Mouse (Mus musculus) intestine, postnatal 0 days (tissue): ENCODE data around the gene Skor1. TPM values are rescaled to one million over a fixed set of nuclear protein-coding genes. Genes with fewer than 3 reads are reported as not detected.
A peak's percentile ranks its signal among the peaks of the same experiment; 100 is the strongest.

Source experiments
- ATAC-seq: fragments of 200-750 bp; cut with Nextera tagmentation; 2 replicates; pipeline ENCODE4 v1.8.0; 2017; ENCODE audit warnings: mild to moderate bottlenecking, moderate TSS enrichment, moderate library complexity
- H3K27ac ChIP-seq: fragments of 300-500 bp; sonication (generic); 2 replicates; pipeline ENCODE4 v1.5.1; 2014; ENCODE audit warnings: mild to moderate bottlenecking, low read depth, low read length, moderate library complexity
- H3K27me3 ChIP-seq: fragments of 300-500 bp; sonication (generic); replicated peaks from 2 replicates; pipeline ENCODE4 v1.6.1; 2014; ENCODE audit warnings: low read length, mixed read lengths; ENCODE audit not compliant: control insufficient read depth, insufficient read depth
- H3K36me3 ChIP-seq: fragments of 300-500 bp; sonication (generic); 2 replicates; pipeline ENCODE4 v1.6.1; 2014; ENCODE audit warnings: mild to moderate bottlenecking, moderate library complexity; ENCODE audit not compliant: control insufficient read depth, insufficient read depth
- H3K4me1 ChIP-seq: fragments of 300-500 bp; sonication (generic); replicated peaks from 2 replicates; pipeline ENCODE4 v1.6.1; 2014; ENCODE audit warnings: antibody characterized with exemption, low read length, mixed read lengths; ENCODE audit not compliant: control insufficient read depth, insufficient read depth
- H3K4me2 ChIP-seq: fragments of 300-500 bp; sonication (generic); replicated peaks from 2 replicates; pipeline ENCODE4 v1.6.1; 2014; ENCODE audit warnings: low read depth, mild to moderate bottlenecking, moderate library complexity
- H3K4me3 ChIP-seq: fragments of 300-500 bp; sonication (generic); 2 replicates; pipeline ENCODE4 v1.5.1; 2014; ENCODE audit warnings: low read depth, low read length
- H3K9ac ChIP-seq: fragments of 300-500 bp; sonication (generic); 2 replicates; pipeline ENCODE4 v1.6.1; 2014; ENCODE audit warnings: mild to moderate bottlenecking, low read depth, low read length
- H3K9me3 ChIP-seq: fragments of 300-500 bp; sonication (generic); 2 replicates; pipeline ENCODE4 v1.6.1; 2016; ENCODE audit warnings: mixed run types; ENCODE audit not compliant: control insufficient read depth
- CTCF ChIP-seq: sonication (generic); IDR thresholded peaks from 2 replicates; pipeline ENCODE4 v1.5.1; 2016; ENCODE audit warnings: low read depth, mild to moderate bottlenecking, control low read depth, antibody characterized with exemption, moderate library complexity
- WGBS: fragments of 180-500 bp; shearing (Covaris S2); extraction: QIAGEN DNeasy Blood & Tissue Kit; methylation state at CpG from one replicate; pipeline ENCODE4 v1.1.7; 2014; 5-methylcytosine and 5-hydroxymethylcytosine counted together
- polyA plus RNA-seq: library from polyadenylated mRNA; unstranded; fragments of >200 nt; fragmentation: Nextera tagmentation; extraction: Ambion mirVana; gene quantifications from 2 replicates; pipeline ENCODE4 v1.2.1, GENCODE M21; 2015

Gene Skor1
- polyA plus RNA-seq, 1 experiment from 2014 or later = not detected

DNA sequence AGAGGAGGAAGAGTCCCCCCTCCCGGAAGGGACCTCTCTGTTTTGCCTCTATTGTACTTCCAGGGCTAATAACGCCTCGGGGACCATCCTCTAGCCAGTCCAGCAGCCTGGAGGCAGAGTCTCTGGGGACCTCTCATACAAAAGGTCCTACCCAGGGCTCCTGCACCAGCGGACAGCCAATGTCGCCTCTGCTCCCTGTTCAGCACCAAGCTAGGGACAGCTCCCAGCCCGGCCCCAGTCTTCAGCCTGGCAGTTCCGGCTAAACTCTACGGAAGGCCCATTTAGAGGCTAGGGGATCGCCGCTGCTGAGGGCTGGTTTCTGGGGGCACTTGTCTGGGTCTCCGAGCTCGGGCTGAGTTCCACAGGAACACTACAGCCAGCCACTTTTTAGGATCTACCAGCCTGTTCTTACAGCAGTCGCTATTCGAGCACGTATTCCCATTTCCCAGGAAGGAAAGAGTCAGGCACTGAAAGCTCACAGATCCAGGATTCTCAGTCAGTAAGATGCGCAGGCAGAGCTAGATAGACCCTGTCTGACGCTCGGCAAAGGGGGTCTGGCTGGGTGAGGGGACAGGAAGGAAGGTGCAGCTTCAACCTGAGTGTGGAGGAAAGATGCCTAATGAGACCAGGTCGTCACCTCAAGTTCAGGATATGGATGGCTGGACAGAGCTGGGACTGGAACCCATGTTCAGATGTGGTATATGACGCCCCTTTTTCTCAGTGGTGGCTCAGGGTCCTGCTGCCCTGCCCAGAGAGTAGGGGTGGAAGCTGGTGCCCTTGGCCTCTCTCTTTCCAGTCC lies 2.5 kb upstream of the Skor1 start:
- 0 out of 2 replicates have a peak, but pooled peaks cover 4% of the 10 kb centered on the region for H3K9me3 ChIP-seq
- no peak for TF ChIP-seq CTCF
- 3% methylated on average over 20 of the region's 20 CpGs for whole genome bisulfite sequencing
- no peak overlapping the region for H3K4me3 ChIP-seq
- ATAC-seq = no peak
- peaks cover 79% of the 10 kb centered on the region for H3K27me3 ChIP-seq
- no peaks in the 10 kb centered on the region for H3K36me3 ChIP-seq
- no peak overlapping the region for H3K9ac ChIP-seq
- no peaks in the 10 kb centered on the region for H3K4me1 ChIP-seq
- H3K27ac ChIP-seq = no peak overlapping the region
- H3K4me2 ChIP-seq = peak overlapping the region; percentile 35; the same call in 1 of the 2 replicates

DNA sequence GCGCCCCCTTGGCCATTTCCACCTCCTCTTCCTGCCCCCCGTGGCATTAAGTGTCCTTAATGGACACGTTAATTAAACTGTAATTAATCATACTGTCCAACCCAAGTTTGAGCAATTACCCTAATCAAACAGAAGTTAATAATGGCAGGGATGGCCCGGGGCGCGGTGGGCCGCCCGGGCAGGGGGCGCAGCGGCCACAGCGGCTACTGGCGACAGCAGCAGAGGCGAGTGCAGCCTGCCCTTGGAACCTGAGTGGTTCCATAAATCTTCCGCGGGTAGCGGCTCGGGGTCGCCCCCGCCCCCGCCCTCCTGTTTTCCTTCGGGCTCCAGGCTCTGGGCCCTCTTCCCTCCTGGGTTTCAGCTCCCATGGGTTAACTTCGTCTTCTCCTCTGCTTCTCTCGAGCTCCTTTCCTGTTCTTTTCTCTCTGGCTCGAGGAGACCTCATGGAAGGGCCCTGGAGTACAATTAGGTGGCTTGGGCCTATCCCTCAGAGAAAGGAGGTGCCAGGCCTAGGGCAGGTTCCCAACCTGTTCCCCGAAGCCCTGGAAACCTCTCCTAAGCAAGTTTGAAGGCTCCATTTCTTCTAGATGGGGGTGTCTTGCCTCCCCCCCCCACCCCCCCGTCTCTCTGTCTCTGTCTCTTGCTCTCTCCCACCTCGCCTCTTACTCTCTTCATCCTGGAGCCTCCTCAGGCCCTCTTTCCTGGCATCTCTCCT lies 1.5 kb upstream of the Skor1 start:
- Histone ChIP-seq H3K4me3 (no peak overlapping the region), H3K4me1 (no peaks in the 10 kb centered on the region), H3K36me3 (no peaks in the 10 kb centered on the region), H3K9ac (no peak overlapping the region), H3K4me2 (no peak overlapping the region), H3K27ac (no peak overlapping the region), H3K9me3 (0 out of 2 replicates have a peak, but pooled peaks cover 4% of the 10 kb centered on the region), H3K27me3 (peaks cover 89% of the 10 kb centered on the region)
- no peak for TF ChIP-seq CTCF
- no peak for ATAC-seq
- 2% methylated on average over 27 of the region's 27 CpGs for WGBS

- Histone ChIP-seq H3K9me3 (0 out of 2 replicates have a peak, but pooled peaks cover 4% of the 10 kb centered on the region), H3K4me1 (no peaks in the 10 kb centered on the region), H3K27ac (no peak overlapping the region), H3K4me3 (peak overlapping the region; percentile 37), H3K4me2 (peak overlapping the region; percentile 71), H3K27me3 (peaks cover 98% of the 10 kb centered on the region), H3K9ac (no peak overlapping the region), H3K36me3 (no peaks in the 10 kb centered on the region)
- no peak for TF ChIP-seq CTCF
- no peak for ATAC-seq
- 1% methylated on average over 20 of the region's 20 CpGs for WGBS
Observed at GRCm38 (mm10) chr9:63149372-63149766, 608 bp upstream of the Skor1 start.

DNA sequence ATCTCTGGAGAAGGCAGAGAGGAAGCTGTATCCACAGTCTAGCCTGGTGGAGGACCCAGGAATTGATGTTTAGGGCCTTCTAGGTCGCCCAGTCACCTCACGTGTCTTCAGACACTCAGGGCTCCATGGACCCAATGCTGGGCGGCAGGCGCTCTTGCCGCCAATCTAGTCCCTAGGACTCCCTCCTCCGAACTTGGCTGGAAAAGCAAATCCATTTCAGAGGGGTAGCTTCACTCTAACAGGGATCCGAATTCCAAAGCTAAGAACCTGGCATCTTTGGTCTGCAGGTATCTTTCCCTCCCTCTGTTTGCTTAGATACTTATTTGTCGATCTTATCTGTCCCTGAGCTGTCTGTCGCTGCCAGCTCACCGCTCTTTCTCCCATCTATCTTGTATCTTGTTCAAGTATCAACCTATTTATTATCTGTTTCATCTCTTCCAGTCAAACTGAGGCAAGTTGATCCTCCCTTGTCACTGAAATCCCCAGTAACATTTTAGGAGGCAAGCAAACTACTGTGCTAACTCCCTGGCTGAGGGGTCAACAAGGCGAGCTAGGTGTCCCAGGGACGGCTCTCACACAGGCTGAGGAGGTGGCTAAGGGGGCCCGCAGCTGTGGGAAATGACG lies 863 bp downstream of the Skor1 start:
- Histone ChIP-seq H3K4me2 (no peak overlapping the region), H3K36me3 (no peaks in the 10 kb centered on the region), H3K27me3 (peaks cover 100% of the 10 kb centered on the region), H3K4me3 (no peak overlapping the region), H3K4me1 (no peaks in the 10 kb centered on the region), H3K9ac (no peak overlapping the region), H3K27ac (no peak overlapping the region), H3K9me3 (no peaks in the 10 kb centered on the region)
- WGBS = 2% methylated on average over 14 of the region's 14 CpGs
- TF ChIP-seq CTCF = no peak
- no peak for ATAC-seq

GRCm38 (mm10) chr9:63147296-63147695 lies 1.5 kb downstream of the Skor1 start:
- H3K36me3 ChIP-seq = no peaks in the 10 kb centered on the region
- WGBS = 1% methylated on average over 9 of the region's 9 CpGs
- H3K4me2 ChIP-seq = no peak overlapping the region
- ATAC-seq = no peak
- H3K27ac ChIP-seq = no peak overlapping the region
- TF ChIP-seq CTCF = no peak
- H3K4me1 ChIP-seq = no peaks in the 10 kb centered on the region
- H3K4me3 ChIP-seq = peak overlapping the region; percentile 34; the same call in 1 of the 2 replicates
- H3K27me3 ChIP-seq = peaks cover 100% of the 10 kb centered on the region
- H3K9me3 ChIP-seq = no peaks in the 10 kb centered on the region
- H3K9ac ChIP-seq = no peak overlapping the region

DNA sequence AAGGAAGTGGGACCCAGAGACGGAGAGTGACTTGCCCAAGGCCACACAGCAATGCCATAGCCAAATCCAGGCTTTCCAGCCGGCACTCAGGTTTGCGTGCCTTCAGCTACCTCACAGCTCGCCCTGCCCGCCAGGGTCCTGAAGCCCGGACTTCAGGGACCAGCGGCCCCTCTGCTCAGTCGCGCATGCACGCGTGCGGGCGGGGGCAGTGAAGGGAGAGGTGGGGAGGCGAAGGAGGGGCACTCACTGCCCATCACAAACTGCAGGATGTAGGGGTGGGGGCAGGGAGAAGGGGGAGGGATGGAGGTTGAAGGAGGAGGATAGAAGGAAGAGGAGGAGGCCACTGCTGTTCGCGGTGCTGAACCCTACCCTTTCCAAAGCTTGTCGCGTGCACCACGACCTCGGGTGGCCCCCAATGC lies 1.9 kb downstream of the Skor1 start:
- no peak overlapping the region for H3K9ac ChIP-seq
- ATAC-seq = no peak
- no peaks in the 10 kb centered on the region for H3K36me3 ChIP-seq
- H3K9me3 ChIP-seq = no peaks in the 10 kb centered on the region
- H3K4me3 ChIP-seq = peak overlapping the region; percentile 34
- no peak for TF ChIP-seq CTCF
- no peak overlapping the region for H3K27ac ChIP-seq
- peak overlapping the region; percentile 47 for H3K4me2 ChIP-seq
- under 1% methylated on average over 20 of the region's 20 CpGs for WGBS
- H3K4me1 ChIP-seq = no peaks in the 10 kb centered on the region
- H3K27me3 ChIP-seq = peaks cover 100% of the 10 kb centered on the region
